Mouse (Mus musculus) stomach, embryonic 14.5 days (tissue): Measurements from ENCODE around the gene Fbxw4. TPM values are rescaled to one million over a fixed set of nuclear protein-coding genes. Genes with fewer than 3 reads are reported as not detected.
"Not testable (repeated sequence)": the region's sequence is repeated elsewhere in the genome, so short reads cannot be mapped to it uniquely, and the experiment has no call there.

Experiments
- ATAC-seq: fragments of 200-750 bp; cut with Nextera tagmentation; 2 replicates; pipeline ENCODE4 v1.8.0; 2017; ENCODE audit warnings: low read depth, moderate TSS enrichment; ENCODE audit not compliant: insufficient number of reproducible peaks, insufficient read depth, low FRiP score
- H3K27ac ChIP-seq: fragments of 300-500 bp; sonication (generic); 2 replicates; pipeline ENCODE4 v1.5.1; 2014; ENCODE audit warnings: mild to moderate bottlenecking, low read length, moderate library complexity, mixed read lengths
- H3K27me3 ChIP-seq: fragments of 300-500 bp; sonication (generic); 2 replicates; pipeline ENCODE4 v1.6.1; 2014; ENCODE audit warnings: low read length, control low read depth, mixed read lengths; ENCODE audit not compliant: control insufficient read depth, insufficient read depth
- H3K36me3 ChIP-seq: fragments of 300-500 bp; sonication (generic); 2 replicates; pipeline ENCODE4 v1.6.1; 2014; ENCODE audit warnings: mild to moderate bottlenecking, control low read depth, low read length, moderate library complexity, mixed read lengths; ENCODE audit not compliant: control insufficient read depth, insufficient read depth
- H3K4me1 ChIP-seq: fragments of 300-500 bp; sonication (generic); 2 replicates; pipeline ENCODE4 v1.6.1; 2014; ENCODE audit warnings: low read length, control low read depth, mixed read lengths; ENCODE audit not compliant: control insufficient read depth, insufficient read depth
- H3K4me2 ChIP-seq: fragments of 300-500 bp; sonication (generic); replicated peaks from 2 replicates; pipeline ENCODE4 v1.6.1; 2014; ENCODE audit warnings: low read depth, low read length, control low read depth
- H3K4me3 ChIP-seq: fragments of 300-500 bp; sonication (generic); 2 replicates; pipeline ENCODE4 v1.5.1; 2014; ENCODE audit warnings: low read depth, low read length, control low read depth
- H3K9ac ChIP-seq: fragments of 300-500 bp; sonication (generic); replicated peaks from 2 replicates; pipeline ENCODE4 v1.6.1; 2014; ENCODE audit warnings: low read depth, mild to moderate bottlenecking, control low read depth, low read length, moderate library complexity, mixed read lengths
- H3K9me3 ChIP-seq: fragments of 300-500 bp; sonication (generic); 2 replicates; pipeline ENCODE4 v1.6.1; 2016; ENCODE audit warnings: low read depth, low read length, control low read depth; ENCODE audit not compliant: control insufficient read depth
- WGBS: fragments of 180-500 bp; shearing (Covaris S2); extraction: QIAGEN DNeasy Blood & Tissue Kit; methylation state at CpG from one replicate; pipeline ENCODE4 v1.1.7; 2014; 5-methylcytosine and 5-hydroxymethylcytosine counted together
- polyA plus RNA-seq: library from polyadenylated mRNA; unstranded; fragments of >200 nt; fragmentation: Nextera tagmentation; extraction: Ambion mirVana; gene quantifications from 2 replicates; pipeline ENCODE4 v1.2.1, GENCODE M21; 2014

Gene Fbxw4
- polyA plus RNA-seq, 1 experiment from 2014 or later, result 9.4 TPM

DNA sequence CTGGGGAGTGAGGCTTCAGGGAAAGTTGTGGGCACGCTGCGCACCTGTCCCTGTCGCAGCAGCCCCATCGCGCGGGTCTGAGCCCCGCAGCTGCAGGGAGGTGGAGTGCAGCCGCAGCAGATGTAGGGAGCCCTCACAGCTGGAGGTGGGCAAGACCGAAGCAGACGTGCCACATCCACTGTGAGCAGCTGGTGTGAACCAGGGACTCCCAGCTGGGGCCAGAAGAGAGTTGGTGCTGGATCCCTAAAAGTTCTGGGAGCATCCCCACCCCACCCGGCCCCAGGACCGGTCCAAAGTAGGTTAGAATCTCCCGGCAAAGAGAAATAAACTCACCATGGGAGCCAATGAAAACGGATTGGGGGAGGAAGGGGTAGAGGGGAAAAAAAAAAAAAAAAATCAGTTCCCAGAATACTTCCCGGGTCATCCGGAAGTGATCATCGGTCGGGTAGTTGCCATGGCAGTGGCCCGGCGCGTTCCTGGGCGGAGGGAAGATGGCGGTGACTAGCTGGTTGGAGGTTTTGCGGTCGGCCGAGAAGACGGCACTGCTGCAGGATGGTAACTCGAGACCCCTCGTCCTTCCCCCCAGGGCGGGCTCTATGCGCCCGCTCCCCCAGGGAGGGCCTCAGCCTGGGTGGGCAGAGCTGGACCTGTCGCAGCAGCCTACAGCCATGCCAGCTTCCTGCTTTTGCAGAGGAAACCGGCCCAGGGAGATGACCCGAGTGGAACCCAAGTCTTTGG is 99.8 kb downstream of the Fbxw4 start, which contains the start of the genes Poll and Gm17018:
TSS of gene Poll (minus strand) at position 379 of the 738 bp plus-strand sequence.
TSS of gene Gm17018 (plus strand) at position 463 of the 738 bp plus-strand sequence.
- peak; percentile 85 for ATAC-seq
- Histone ChIP-seq H3K9me3 (no peaks in the 10 kb centered on the region), H3K27ac (peak within 1 kb of the TSS; percentile 69; the same call in 1 of the 2 replicates), H3K27me3 (no peaks in the 10 kb centered on the region), H3K4me3 (peak within 1 kb of the TSS; percentile 73), H3K9ac (peak within 1 kb of the TSS; percentile 64), H3K36me3 (no peaks in the 10 kb centered on the region), H3K4me1 (peaks cover 12% of the 10 kb centered on the region; the same call in 1 of the 2 replicates), H3K4me2 (peak within 1 kb of the TSS; percentile 94)
- WGBS, result under 1% methylated on average over 29 of the region's 35 CpGs

DNA sequence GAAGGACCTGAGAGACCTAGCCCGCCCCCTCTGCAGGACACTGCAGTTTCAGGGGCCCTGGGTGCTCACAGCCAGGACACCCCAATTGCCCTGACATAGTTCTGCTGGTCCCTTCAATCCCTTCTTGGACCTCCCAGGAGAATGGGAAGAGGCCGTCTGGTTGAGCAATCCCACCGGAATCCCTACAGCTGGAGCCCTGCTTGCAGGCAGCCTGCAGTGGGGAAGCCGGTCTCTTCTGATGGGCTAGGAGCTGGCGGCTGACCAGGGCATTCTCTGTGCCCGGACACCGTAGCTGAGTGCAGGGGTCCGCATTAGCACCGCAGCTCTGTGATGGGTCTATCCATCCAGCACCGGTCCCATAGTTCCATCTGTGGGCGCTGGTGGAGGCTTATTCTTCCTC is 106.0 kb downstream of the Fbxw4 start:
- Histone ChIP-seq H3K9ac (no peak overlapping the region), H3K4me3 (no peak overlapping the region), H3K27me3 (no peaks in the 10 kb centered on the region), H3K4me2 (no peak overlapping the region), H3K27ac (no peak overlapping the region), H3K9me3 (no peaks in the 10 kb centered on the region), H3K4me1 (peaks cover 12% of the 10 kb centered on the region), H3K36me3 (peaks cover 5% of the 10 kb centered on the region)
- ATAC-seq, result no peak; the same call in 1 of the 2 replicates
- WGBS, result 90% methylated on average over 11 of the region's 11 CpGs

DNA sequence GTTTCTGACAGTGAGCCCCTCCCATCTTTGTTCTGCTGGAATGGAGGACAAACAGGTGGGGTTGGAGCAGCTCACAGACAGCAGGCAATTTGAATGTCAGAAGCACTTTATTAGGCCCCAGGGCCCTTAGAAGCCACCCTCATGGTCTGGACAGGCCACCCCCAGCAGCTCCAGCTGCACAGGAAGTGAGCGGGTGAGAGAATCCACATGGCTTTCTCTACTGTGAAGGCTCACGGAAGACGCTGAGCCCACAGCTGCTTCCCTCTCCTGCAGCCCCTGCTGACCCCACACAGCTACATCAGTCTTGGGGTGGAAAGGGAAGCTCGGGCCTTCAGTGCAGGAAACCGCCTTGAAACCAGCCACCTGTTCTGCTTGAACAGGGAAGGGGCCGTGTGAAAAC is 107.9 kb downstream of the Fbxw4 start:
- Histone ChIP-seq H3K27me3 (no peaks in the 10 kb centered on the region), H3K4me3 (no peak overlapping the region), H3K9me3 (no peaks in the 10 kb centered on the region), H3K27ac (0 out of 2 replicates have a peak overlapping the region, but pooled peaks have one; percentile 0), H3K9ac (no peak overlapping the region), H3K4me1 (peaks cover 12% of the 10 kb centered on the region), H3K4me2 (no peak overlapping the region), H3K36me3 (peaks cover 5% of the 10 kb centered on the region)
- peak; percentile 76; the same call in 1 of the 2 replicates for ATAC-seq
- WGBS, result 26% methylated on average over 6 of the region's 6 CpGs

DNA sequence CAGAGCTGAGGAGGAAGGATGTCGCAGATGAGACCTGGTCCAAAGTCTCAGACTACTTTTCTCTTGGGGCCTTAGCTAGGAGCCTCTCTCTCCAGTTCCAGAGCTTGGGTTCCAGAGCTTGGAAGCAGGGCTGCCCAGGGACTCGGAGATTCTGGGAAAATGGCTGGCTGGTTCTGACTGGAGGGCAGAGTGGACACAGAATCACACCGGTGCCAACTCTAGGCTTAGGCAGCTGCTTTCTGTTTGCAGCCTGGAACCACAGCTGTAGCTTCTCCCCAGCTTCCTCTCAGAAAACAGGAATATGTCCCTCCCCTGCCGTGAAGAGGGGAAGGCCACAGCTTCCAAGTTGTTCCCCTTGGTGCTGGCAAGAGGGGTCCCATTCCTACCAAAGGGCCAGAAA is 110.2 kb downstream of the Fbxw4 start:
- Histone ChIP-seq H3K4me2 (no peak overlapping the region), H3K4me1 (peaks cover 12% of the 10 kb centered on the region), H3K36me3 (peaks cover 5% of the 10 kb centered on the region), H3K9ac (no peak overlapping the region), H3K9me3 (no peaks in the 10 kb centered on the region), H3K4me3 (no peak overlapping the region), H3K27me3 (0 out of 2 replicates have a peak, but pooled peaks cover 4% of the 10 kb centered on the region), H3K27ac (no peak overlapping the region)
- ATAC-seq, result no peak
- WGBS, result 71% methylated on average over 4 of the region's 4 CpGs

DNA sequence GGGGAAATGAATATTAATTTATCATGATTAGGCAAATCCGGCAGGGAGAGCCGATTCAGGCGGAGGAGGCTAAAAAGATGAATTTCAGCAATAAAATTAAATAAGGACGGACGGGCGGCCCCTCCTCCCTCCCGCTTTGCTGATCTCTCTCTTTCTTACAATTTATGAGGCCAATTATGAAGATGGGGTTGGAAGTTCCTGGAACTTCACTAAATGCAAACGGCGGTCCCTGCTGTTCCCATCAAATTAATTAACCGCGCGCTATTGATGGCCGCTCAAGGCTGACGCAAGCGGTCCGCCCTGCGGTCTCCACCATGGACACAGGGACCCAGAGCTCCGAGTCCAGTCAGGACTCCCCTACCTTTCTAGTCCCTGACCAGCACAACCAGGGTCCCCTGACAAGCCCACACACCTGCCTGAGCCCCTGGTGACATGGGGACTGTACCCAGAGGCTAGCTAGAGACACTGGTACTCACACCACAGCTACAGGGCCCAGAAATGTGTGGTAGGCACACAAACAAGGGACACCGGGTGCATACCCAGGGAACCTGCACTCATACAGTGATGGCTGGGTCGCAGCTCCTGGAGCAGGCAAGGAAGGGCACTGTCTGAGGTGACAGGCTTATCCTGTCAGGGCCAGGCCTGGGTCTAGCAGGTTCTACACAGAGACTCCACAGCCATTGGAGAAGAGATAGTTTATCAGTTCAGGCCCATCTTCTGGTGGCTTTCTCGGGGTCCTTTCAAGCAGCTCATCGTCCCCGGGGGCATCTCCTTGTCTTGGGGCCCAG is 110.8 kb downstream of the Fbxw4 start:
- ATAC-seq, result no peak
- WGBS, result 71% methylated on average over 23 of the region's 23 CpGs
- Histone ChIP-seq H3K4me3 (no peak overlapping the region), H3K4me2 (no peak overlapping the region), H3K9ac (no peak overlapping the region), H3K27ac (no peak overlapping the region), H3K36me3 (no peaks in the 10 kb centered on the region; the same call in 1 of the 2 replicates), H3K9me3 (no peaks in the 10 kb centered on the region), H3K27me3 (0 out of 2 replicates have a peak, but pooled peaks cover 4% of the 10 kb centered on the region), H3K4me1 (peaks cover 12% of the 10 kb centered on the region)

DNA sequence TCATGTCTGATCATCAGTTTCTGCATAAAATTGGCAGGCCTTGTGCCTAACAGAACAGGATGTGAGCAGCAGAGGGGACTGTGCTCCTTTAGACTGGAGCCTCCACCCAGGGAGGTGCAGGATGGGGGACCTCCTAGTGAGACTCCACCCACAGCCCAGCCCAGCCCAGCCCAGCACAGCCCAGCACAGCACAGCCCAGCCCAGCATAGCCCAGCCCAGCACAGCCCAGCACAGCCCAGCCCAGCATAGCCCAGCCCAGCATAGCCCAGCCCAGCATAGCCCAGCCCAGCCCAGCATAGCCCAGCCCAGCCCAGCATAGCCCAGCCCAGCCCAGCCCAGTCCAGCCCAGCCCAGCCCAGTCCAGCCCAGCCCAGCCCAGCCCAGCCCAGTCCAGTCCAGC is 111.9 kb downstream of the Fbxw4 start:
- not testable (repeated sequence) for H3K4me2 ChIP-seq, H3K4me3 ChIP-seq, H3K36me3 ChIP-seq, H3K9me3 ChIP-seq, H3K27ac ChIP-seq, ATAC-seq, H3K9ac ChIP-seq, H3K27me3 ChIP-seq
- peaks cover 12% of the 10 kb centered on the region for H3K4me1 ChIP-seq

DNA sequence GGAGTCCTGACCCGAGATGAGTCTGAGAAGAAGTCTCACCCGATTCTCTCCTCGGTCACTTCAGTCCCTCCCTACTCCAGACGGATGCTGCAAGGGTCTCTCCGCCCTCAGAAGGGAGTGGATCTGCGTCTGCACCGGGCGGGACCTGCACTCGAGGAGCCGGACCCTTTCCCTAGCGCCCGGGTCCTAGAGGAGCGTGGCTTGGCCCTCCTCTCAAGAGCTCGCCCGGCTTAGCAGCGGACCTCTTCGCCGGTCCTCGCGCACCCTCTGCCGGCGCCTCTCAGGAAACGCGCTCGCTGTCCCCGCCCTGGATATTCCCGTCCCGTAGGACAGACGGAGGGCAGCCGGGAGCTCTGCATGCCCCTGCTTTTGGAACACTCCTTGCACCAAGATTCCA is 115.2 kb downstream of the Fbxw4 start:
- no peak overlapping the region for H3K27ac ChIP-seq
- H3K27me3 ChIP-seq, result 0 out of 2 replicates have a peak, but pooled peaks cover 10% of the 10 kb centered on the region
- under 1% methylated on average over 30 of the region's 30 CpGs for WGBS
- no peaks in the 10 kb centered on the region for H3K9me3 ChIP-seq
- peak overlapping the region; percentile 96 for H3K4me2 ChIP-seq
- H3K9ac ChIP-seq, result peak overlapping the region; percentile 30; the same call in 1 of the 2 replicates
- H3K4me1 ChIP-seq, result peaks cover 8% of the 10 kb centered on the region; the same call in 1 of the 2 replicates
- peak overlapping the region; percentile 33 for H3K4me3 ChIP-seq
- peak; percentile 62 for ATAC-seq
- H3K36me3 ChIP-seq, result no peaks in the 10 kb centered on the region

DNA sequence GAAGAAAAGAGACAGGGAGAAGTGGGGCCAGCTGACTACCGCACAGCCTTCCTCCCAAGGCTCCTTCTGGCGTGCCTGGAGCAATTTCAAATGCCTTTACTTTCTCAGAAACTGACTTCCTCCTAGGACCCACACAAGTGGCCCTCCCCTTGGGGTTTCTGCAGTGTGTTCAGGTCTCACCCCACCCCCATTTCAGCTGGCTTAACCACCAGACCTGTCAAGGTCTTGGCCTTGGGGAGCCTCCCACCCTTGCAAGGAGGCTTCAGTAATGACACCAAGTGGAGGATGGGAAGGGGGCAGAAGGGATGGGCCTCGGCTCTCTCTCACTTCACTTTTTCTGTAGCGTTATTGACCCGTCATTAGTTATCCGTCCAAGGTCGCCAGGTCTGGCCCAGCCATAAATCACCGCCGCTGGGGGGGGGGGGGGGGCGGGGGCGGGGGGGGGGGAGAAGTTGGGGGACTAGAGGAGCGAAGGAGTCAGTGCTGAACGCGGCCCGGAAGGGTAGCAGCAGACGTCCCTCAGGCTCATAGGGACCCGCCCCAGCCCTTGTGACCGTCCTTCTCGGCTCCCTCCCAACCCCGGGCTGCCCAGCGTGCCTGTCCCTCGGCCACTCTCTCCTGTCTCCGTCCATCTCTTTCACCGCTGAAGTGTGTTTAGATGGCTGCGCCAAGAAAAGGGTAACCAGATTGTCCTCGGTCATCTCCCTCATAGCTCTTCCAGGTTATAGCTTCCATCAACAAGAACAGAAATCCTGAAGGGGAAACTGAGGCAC is 115.8 kb downstream of the Fbxw4 start:
- H3K9me3 ChIP-seq, result no peaks in the 10 kb centered on the region
- ATAC-seq, result 0 out of 2 replicates have a peak, but pooled peaks have one; percentile 17
- under 1% methylated on average over 21 of the region's 26 CpGs for WGBS

More for the DNA sequence above, 115.8 kb downstream of the Fbxw4 start:
- Histone ChIP-seq H3K4me2 (peak overlapping the region; percentile 96), H3K4me3 (peak overlapping the region; percentile 33), H3K4me1 (peaks cover 5% of the 10 kb centered on the region; the same call in 1 of the 2 replicates), H3K36me3 (no peaks in the 10 kb centered on the region), H3K9ac (peak overlapping the region; percentile 30; the same call in 1 of the 2 replicates), H3K27me3 (0 out of 2 replicates have a peak, but pooled peaks cover 10% of the 10 kb centered on the region), H3K27ac (no peak overlapping the region)
